Mouse (Mus musculus) MN1 (cell line): Measurements from ENCODE around the gene Syn3.
"Not testable (repeated sequence)": the region's sequence is repeated elsewhere in the genome, so short reads cannot be mapped to it uniquely, and the experiment has no call there.

ENCODE experiments used
- DNase-seq: peaks from one replicate; pipeline ENCODE4 v3.0.0-alpha.2; 2016; ENCODE audit warnings: low spot score

The Syn3 gene

DNA sequence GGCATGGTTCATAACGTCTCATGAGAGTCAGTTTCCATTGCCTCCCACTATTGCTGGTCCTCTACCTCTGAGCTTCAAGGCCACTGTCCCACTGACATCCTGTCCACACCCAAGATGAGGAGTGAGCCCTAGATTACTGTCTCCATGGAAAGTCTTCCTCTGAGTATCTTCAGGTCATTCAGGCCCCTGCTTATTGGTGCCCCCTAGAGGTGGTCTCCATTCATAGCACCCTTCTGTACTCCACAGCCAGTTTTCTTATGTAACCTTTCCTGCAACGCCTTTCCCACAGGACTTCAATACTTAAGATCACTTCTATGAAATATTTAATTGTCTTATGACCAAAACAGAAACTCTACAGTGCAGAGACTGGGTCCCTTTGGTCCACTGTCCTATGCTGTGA is 80.4 kb downstream of the Syn3 start:
- no peak for DNase-seq

DNA sequence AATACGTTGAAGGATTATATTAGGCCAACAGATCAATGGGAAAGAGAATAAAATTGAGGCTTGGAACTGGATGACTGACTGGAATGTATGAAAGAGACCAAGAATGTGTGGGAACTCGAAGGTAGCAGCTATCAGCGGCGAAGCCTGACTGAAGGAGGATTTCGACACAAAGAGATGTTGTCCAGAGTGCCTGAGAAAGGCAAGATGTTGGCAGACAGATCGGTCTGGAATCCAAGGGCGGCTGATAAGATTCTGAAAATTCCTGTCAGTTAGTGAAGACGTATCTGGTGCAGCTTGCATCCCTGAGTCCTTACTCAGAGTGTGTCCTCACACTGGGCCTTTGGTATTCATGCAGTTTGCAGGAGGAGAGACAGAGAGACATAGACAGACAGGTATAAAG is 81.9 kb downstream of the Syn3 start:
- DNase-seq: no peak

DNA sequence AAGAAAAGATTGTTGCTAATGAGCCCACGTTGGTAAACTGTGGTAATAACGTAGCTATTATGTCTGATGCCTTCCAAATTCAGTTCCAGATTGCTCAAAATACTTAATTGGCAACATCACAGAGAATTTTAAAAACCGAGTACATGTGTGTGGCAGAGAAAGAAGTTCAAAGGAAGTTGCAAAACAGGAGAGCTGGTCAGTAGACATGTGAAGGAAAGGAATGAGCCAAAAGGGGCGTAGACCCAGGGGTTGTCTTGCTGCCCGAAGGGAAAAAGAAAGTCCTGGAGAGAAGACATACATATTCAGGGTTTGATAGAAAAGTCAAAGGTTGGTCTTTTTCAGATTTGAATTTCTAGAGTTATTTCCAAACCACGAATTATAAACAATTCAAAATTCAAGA is 87.8 kb downstream of the Syn3 start:
- no peak for DNase-seq

DNA sequence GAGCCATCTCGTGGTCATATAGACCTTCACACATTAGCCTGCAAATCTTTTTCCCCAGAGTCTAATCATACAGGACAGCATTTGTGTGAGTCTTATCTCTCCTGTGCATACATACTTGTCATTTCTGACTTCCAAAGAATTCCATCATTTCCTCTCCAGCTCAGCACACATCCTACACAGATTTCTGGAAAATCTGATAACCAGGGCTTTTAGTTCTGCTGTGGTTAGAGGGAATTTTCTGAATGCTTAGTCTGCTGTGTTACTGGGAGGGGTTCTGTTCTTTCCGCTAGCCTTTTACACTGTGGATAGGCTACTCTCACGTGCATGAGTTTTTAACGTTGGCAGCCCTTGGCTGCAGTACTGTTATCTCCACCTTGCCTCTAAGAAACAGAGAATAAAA is 91.7 kb downstream of the Syn3 start:
- DNase-seq: no peak

DNA sequence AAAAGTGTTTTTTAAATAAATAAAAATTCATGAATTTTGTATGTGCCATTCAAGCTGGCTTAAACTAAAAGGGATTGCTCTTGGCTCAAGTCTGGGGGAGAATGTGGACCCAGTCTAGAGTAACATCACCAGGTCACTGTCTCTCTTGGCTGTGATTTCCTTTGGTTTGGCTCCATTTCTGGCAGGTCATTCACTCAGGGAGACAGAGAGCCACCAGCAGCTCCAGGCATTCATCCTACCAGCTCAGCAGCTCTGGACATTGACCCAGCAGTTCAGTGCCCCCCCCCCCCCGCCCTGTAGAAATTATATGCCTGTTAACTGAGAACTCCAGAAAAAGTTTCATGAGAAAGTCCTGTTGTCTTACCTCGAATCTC is 100.4 kb downstream of the Syn3 start:
- DNase-seq: no peak

DNA sequence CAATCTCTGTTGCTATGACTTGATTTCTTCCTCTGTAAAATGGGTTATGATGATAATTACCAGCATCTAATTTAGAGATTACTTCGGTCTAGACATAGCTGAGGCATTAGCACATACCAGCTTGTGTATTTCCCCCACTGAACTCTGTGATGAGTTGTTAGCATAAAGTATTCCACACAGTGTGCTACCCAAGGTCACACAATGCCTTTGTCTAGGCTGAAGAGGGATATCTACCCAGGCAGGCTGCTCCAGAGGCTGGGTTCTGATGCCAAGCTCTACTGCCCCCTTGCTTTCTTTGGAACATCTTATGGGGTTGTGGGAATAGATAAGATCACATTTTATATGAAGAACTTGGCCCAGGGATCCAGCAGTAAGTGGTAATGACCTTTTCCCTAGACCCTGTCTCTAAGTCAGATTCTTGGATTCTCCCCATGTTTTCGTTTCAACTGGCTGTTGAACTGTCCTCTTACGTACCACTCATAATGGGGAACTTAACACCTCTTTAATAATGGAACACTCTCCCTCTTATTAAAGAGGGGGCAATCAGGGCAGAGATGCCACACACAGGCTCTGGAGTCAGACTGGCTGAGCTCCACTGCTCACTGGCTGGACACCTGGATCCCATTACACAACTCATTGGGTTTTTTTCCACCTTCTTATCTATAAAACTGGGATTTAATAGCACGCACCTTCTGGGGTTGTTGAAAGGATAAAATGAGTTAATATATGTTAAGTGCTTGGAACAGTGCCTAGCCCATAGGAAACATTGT is 100.9 kb downstream of the Syn3 start:
- DNase-seq: no peak

DNA sequence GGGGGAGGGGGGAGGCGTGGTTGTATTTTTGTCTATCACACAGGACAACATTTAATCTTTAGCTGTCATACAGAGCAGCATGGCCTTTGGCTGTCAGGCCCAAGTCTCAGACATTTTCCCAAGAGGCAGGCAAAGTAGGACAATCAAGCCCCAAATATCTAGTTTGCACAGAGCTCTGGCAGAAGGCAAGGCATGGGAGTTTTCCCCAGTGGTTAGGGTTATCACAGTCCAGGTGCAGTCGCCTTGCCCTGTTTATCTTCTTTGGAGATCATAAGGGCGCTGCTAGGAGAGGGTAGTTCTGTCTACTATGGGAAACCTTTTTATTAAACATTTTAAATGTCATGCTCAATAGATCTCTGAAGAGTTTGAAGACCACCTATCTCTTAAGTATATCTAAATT is 106.3 kb downstream of the Syn3 start:
- no peak for DNase-seq

DNA sequence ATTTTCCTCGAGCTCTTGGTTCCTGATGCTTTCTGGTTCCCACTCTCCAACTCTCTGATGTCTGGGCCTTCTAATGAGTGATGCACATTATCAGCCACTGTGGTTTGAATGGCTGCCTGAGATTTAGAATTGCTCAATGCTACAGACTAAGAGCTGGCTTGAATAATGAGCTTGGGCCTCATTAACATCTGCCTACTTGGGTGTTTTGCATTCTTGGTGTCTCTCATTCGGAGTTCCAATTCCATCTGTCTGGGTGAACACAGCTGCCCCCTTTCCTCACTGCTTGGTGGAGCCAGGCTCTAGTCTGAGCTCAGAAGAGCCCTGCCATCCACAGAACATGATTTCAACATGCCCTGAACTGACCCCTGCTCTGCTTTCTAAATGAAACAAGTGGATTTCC is 108.8 kb downstream of the Syn3 start:
- DNase-seq: no peak

DNA sequence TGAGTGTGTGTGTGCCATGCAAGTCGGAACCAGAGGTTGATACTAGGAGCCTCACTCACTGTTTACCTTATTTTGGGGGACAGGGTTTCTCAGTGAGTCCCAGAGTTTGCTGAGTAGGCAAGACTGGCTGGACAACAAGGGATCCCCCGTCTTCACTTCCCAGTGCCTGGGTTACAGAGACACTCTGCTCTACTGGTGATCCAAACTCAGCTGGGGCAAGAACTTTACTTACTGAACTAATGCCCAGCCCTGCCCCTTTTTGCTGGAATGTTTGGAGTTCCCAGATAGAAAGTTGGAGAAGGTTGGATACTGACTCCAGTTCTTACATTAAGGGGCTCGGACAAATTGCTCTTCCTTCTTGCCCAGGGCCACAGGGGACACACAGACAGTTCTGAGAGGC is 109.3 kb downstream of the Syn3 start:
- DNase-seq: no peak

DNA sequence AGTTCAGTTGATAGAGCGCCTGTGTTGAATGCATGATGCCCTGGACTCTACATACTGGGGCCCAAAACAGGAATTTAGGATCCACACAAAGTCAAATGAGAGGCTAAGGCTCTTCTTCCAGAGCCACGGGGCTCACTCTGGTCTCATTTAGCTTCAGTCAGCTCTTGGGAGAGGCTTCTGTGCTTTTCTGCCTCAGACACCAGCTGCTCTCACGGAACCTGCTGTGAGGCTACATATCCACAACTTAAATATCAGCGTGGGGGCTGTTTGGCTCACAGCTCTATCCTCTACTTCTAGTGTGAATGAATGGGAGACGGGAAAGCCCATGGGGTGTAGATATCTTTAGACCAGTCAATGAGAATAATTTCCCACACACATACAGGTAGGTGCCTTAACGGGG is 109.9 kb downstream of the Syn3 start:
- no peak for DNase-seq

DNA sequence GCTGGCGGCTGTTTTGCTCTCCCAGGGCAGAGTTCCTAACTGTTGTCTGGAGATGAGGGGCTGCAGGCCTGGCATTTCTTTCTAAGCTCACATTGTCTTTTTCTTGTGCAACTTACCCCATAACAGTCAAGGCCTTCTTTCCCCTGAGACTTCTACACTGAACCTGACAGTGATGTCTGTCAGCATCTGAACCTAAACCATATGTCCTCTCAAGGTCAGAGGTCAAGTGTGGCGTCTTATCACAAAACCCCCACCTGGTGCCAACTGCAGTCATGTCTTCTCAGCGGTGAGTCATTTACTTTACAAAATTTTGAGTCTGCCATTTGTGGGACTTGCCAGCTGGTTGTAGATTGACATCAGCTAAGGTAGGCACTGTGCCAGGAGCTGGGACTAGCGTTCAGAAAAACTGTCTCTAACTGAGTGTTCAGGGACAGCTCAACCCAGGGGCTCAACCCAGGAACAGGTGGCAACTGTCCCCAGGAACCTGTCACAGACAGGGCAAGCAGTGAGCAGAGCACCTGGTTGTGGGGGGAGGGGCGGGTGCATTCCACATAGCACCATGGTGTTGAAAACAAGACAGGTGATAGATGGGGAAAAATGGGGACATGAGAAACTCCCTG is 110.8 kb downstream of the Syn3 start:
- peak; percentile 69 for DNase-seq

DNA sequence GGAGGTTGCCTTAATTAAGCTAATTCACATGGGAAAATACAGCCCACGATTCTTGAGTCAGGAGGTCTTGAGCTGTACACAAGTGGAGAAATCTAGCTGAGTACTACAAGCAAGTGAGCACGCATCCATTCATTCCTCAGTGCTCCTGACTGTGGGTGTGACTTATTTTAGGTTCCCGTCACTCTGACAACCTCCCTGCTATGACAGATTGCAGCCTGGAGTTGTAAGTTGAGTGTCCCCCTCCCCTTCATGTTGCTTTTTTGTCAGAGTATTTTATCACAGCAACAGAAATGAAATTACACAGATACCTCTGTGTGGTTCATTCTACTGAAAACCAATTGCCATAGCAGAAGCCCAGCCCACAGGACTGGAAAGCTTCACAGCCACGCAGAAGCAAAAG is 112.5 kb downstream of the Syn3 start:
- DNase-seq: no peak

DNA sequence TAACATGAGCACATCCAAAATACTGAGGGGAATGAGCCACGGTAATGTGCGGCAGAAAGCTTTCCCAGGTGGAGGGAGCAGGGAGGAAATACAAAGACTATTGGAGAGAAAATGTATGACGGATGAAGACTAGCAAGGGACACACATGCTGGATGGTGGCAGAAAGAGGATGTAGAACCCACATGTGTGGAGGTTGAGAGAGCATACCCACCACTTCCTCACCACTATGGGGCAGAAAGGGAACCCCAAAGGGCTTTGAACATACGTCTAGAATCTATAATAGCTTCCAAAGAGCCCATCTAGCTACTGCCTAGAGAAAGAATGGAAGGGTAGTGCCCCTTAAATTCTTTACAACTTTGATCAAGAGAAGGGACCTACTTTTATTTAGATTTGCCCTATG is 113.0 kb downstream of the Syn3 start:
- no peak for DNase-seq

DNA sequence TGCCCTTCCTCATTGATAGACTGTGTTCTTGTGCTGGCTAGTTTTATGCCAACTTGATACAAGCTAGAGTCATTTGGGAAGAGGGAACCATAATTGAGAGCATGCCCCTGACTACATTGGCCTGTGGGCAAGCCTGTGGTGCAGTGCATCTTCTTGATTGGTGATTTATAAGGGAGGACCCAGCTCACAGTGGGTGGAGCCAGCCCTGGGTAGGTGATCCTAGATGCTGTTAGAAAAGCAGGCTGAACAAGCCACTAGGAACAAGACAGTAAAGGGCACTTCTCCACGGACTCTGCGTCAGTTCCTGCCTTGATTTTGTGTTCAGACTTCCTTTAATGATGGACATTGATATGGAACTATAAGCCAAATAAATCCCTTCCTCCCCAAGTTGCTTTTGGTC is 114.0 kb downstream of the Syn3 start:
- no peak for DNase-seq

DNA sequence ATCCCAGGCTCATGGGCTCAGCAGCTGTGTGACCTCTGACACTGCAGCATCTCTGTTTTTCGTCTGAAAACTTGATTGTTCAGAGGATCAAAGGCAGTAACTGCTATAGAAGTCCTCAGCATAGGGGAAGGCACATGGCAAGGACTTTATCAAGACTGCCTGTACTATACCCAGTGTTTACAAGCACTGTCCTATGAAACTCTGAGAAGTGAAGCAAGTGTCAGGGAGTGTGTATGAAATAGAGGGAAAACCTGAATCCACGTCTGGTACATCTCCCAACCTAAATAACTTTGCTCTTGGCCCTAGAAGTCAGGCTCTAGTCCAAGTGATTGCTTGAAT is 116.8 kb downstream of the Syn3 start:
- no peak for DNase-seq

DNA sequence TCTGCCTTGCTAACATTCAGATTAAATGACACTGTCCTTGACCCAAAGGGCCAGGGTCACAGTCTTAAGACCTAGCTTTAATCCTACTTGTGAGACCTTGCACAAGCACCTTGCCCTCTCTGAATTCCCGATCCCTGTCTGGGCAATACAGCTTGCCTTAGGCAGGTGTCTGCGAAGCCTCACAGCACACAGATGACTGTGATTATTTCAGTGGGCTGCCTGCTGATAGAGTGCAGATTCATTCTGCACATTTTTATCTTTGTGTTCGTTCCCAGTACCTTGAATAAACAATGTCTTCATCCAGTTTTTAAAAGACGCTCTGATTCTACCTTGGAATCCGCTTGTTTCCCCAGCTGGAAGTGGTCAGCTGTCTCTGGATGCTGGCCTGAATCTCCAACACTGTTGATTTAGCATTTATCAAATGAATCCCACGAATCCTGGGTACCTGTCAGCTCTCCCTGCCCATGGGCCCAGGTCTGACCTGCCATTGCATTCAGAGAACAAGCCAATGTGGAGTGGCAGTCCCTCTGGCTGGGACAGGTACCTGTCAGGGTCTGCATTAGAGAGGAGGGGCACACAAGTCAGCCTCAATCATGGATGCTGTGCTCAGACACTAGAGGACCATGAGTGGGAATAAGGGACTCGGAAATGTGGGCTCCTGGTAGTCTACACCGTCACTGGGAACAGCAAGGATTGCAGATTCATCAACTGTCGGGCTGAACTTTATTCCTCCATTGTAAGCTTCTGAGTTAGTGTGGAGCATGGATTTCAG is 117.4 kb downstream of the Syn3 start:
- no peak for DNase-seq

DNA sequence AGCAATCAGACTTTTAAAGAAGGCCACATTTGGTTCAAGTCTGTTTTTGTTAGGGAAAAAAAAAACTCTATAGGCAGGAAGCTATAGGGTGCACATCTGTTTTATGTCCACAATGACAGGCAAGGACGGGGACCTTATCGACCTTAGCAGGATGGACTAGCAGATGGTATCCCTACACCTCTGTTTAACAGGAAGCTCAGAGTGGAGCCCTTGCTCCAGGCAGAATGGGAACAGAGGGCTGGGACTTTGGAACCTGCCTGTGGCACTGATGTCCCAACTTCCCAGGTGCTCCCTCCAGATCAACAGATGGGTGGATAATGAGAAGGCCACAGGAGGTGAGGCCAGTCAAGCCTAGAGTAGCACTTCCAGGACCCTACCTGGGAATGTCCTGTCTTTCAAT is 118.1 kb downstream of the Syn3 start:
- no peak for DNase-seq

DNA sequence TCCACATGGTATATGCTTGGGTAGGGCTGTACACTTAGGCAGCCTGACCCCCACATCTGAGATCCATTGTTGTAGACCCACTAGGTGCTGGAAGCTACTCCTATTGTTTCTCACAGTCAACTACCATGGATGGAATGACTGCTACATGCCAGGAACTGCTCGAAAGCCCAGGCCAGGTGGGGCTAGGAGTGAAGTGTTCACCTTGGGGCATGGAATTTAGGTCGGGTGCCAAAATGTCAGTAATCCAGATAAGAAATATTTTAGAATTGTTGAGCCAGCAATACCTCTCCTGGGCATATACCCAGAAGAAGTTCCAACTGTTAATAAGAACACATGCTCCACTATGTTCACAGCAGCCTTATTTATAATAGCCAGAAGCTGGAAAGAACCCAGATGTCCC is 119.9 kb downstream of the Syn3 start:
- not testable (repeated sequence) for DNase-seq

DNA sequence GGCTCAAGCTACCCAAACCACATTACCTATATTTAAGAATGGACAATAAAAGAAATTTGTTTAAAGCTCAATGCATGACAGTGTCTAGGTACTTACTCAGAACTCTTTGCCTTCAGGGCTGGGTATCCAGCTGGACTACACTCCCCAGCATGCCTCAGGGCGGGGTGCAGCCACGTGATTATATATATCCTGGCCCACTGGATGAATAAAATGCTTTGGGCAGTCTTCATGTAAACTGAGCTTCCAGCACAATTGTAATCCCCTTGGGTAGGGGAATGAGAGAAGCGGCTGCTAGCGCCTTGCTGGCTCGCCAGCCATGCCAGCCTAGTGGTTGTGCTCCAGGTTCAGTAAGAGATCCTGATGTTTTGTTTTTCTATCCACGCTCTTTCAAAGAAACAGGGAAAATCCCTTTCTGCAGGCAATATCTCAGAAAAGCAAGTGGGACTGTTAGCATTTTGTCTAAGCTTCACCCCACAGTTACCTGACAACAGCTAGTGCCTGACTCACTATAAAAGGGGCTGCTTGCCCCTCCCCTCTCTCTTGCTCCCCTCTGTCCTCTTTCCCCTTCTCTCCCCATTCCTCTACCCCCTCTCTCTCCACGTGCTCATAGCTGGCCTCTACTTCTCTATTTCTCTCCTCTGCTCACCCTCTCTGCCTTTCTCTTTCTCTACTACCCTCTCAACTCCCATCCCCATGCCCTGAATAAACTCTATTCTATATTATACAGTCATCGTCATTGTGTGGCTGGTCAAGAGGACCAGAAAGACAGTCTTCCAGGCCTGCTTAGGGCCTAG is 122.1 kb downstream of the Syn3 start:
- DNase-seq: no peak

DNA sequence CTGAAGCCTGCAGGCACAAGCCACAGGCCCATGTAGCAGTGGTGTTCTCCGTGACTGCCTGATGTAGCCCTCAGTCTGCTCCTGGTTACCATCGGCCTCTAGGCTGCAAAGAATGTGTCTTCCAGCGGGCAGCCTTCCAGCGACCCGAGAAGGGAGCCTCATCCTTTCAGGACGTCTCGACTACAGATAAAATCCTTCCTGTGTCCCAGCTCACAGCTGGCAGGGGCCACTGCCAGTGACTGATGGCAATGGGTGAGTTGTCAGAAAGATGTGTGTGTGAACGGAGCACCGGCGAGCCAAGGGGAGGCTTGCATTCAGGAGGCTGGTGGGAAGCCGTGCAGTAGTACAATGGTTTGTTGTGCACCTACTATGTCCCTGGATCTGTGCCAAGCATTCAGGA is 122.8 kb downstream of the Syn3 start:
- DNase-seq: no peak

DNA sequence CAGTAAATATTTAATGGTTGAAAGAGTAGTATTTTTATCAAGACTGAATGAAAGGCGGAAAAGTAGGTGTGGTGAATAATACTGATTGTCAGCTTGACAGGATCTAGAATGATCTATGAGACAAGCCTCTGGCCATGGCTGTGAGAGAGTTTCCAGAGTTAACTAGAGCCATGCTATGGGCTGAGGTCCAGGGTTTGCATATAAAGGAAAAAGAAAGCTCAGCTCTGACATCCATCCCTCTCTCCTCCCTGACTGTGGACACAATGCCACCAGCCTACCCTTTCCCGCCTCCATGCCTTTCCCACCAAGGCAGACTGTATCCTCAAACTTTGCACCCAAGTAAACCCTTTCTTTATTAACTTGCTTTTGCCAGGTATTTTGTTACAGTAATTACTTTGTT is 124.6 kb downstream of the Syn3 start:
- DNase-seq: no peak

DNA sequence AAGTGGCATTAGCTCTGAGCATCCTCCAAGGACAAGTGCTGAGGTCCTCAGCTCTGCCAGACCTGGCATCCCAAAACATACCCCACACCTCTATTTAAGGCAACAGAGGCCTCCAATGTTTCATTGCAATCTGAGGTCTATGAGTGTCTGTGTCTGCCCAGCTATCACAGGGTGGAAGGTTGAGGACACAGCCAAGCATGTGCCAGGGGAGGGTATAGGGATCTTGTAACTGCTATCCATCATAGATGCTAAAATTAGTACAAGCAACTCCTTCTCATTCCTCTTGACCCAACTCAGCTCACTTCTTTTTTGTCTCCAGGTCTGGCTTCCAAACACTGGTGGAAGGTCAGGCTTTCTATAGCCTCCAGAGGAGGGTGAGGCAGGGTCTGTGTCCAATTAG is 127.1 kb downstream of the Syn3 start:
- DNase-seq: no peak

DNA sequence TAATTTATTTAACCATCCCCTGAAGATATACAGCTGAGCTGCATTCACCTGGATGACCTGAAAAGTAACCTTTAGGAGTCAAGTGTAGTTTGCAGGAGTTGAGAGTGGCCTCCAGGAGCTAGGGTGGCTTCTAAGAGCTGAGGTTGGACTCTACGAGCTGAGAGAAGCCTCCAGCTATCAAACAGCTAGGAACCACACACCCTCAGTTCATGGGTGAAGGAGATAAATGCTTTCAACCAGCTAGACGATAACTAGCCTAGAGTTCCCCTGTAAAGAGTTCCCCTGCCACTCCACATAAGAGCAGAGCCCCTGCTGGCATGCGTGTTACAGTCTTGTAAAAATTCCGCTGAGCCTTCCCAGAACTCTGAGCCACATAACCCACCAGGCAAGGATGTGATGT is 129.3 kb downstream of the Syn3 start:
- DNase-seq: no peak
